Mouse (Mus musculus): ENCODE data around the gene Itprip.

Gene Itprip

GRCm38 (mm10) chr19:47884296-47885085 lies 34.6 kb downstream of the Itprip start:
- DNase-seq = no peak

- no peak for DNase-seq
Observed at GRCm38 (mm10) chr19:47882882-47883254, 36.2 kb downstream of the Itprip start.

- peak; percentile 92 for DNase-seq
Observed at GRCm38 (mm10) chr19:47882151-47882881, 36.8 kb downstream of the Itprip start.

GRCm38 (mm10) chr19:47881538-47881937 lies 37.6 kb downstream of the Itprip start:
- no peak for DNase-seq

- no peak for DNase-seq
Observed at GRCm38 (mm10) chr19:47876252-47876651, 42.8 kb downstream of the Itprip start.

- peak; percentile 46 for DNase-seq
Observed at GRCm38 (mm10) chr19:47871515-47871914, 47.6 kb downstream of the Itprip start.

GRCm38 (mm10) chr19:47870102-47870666 lies 48.9 kb downstream of the Itprip start:
- no peak for DNase-seq

GRCm38 (mm10) chr19:47869516-47869915 lies 49.6 kb downstream of the Itprip start:
- no peak for DNase-seq

GRCm38 (mm10) chr19:47868951-47869350 lies 50.1 kb downstream of the Itprip start:
- no peak for DNase-seq

GRCm38 (mm10) chr19:47867628-47868175 lies 51.4 kb downstream of the Itprip start:
- DNase-seq = no peak

- DNase-seq = peak; percentile 92
Observed at GRCm38 (mm10) chr19:47865353-47865947, 53.6 kb downstream of the Itprip start, which contains the start of gene Gsto2. Gene Gsto2 (plus strand): TSS chr19:47865534.

GRCm38 (mm10) chr19:47864721-47865120 lies 54.4 kb downstream of the Itprip start:
- no peak for DNase-seq

GRCm38 (mm10) chr19:47864051-47864450 lies 55.0 kb downstream of the Itprip start:
- DNase-seq = no peak

- no peak for DNase-seq
Observed at GRCm38 (mm10) chr19:47862581-47862980, 56.5 kb downstream of the Itprip start.

- DNase-seq = no peak
Observed at GRCm38 (mm10) chr19:47859180-47859579, 59.9 kb downstream of the Itprip start.

- DNase-seq = no peak
Observed at GRCm38 (mm10) chr19:47857957-47858942, 60.8 kb downstream of the Itprip start.

GRCm38 (mm10) chr19:47854796-47855783 lies 64.0 kb downstream of the Itprip start, which contains the start of gene Gsto1:
Gene Gsto1 (plus strand): TSS chr19:47854970.
- DNase-seq = peak; percentile 83

GRCm38 (mm10) chr19:47853951-47854795 lies 64.9 kb downstream of the Itprip start:
- no peak for DNase-seq

GRCm38 (mm10) chr19:47853053-47853452 lies 66.0 kb downstream of the Itprip start:
- no peak for DNase-seq

Measured in right cerebral cortex, postnatal 4 days (tissue).